In genomic region chr4:46553864-46554263, GRCm38 (mm10) we compare ENCODE assay signal across 10 mouse cellular contexts. TPM values are rescaled to one million over a fixed set of nuclear protein-coding genes. Genes with fewer than 3 reads are reported as not detected.
DNase-seq lines count a peak whose midpoint lies in the region; ATAC-seq lines count a peak whose summit lies in the region.
"Had no signal": no experiment of that assay in that cellular context is flagged by ENCODE, and none has a peak within 500 bp of the region (broad histone marks: within the 10 kb centered on the region; RNA-seq: fewer than 3 reads in every experiment).

No protein-coding gene starts in this region.

- no peaks in the 10 kb centered on the region; the same call in 1 of the 2 replicates for H3K4me1 ChIP-seq in heart, embryonic 11.5 days (ENCODE audit: control insufficient read depth, insufficient read depth, low read length)
- no peaks in the 10 kb centered on the region for H3K4me1 ChIP-seq in neural tube, embryonic 15.5 days
- H3K4me1 ChIP-seq: midbrain, embryonic 12.5 days had no signal

- no peaks in the 10 kb centered on the region for H3K9me3 ChIP-seq in heart, embryonic 11.5 days (replicated peaks; ENCODE audit: control insufficient read depth, low read length)
- H3K9me3 ChIP-seq in neural tube, embryonic 15.5 days (replicated peaks): no peaks in the 10 kb centered on the region
- H3K9me3 ChIP-seq: embryonic facial prominence, embryonic 15.5 days had no signal

- H3K4me3 ChIP-seq in heart, embryonic 11.5 days (ENCODE audit: low read depth, low read length): no peak overlapping the region
- no peak overlapping the region for H3K4me3 ChIP-seq in neural tube, embryonic 15.5 days (replicated peaks)
- H3K4me3 ChIP-seq: embryonic facial prominence, embryonic 15.5 days; midbrain, embryonic 12.5 days had no signal

- H3K27ac ChIP-seq in heart, embryonic 11.5 days (ENCODE audit: low read depth, low read length): no peak overlapping the region
- no peak overlapping the region for H3K27ac ChIP-seq in neural tube, embryonic 15.5 days (replicated peaks)
- H3K27ac ChIP-seq: embryonic facial prominence, embryonic 15.5 days; midbrain, embryonic 12.5 days had no signal

- peak; percentile 7 for DNase-seq in heart, adult 8-10 months (ENCODE audit: low spot score)
- DNase-seq in cerebellum, adult 11 months: peak; percentile 92
- peak; percentile 59 to 69 for DNase-seq in kidney, adult 8-10 months
- DNase-seq in lung, postnatal 36 days: peak; percentile 92
- no peak for DNase-seq in left cerebral cortex, adult 8-10 months (ENCODE audit: low spot score in 2 of 2)
- no peak for DNase-seq in layer of hippocampus, adult 9-11 months

- WGBS in heart, embryonic 11.5 days (ENCODE audit: insufficient replicate concordance): 53% methylated on average over 1 of the region's 1 CpGs
- WGBS in neural tube, embryonic 15.5 days: 65% methylated on average over 1 of the region's 1 CpGs

- no peak for ATAC-seq in heart, embryonic 11.5 days (replicated peaks; ENCODE audit: insufficient number of reproducible peaks, low FRiP score, low TSS enrichment)
- ATAC-seq in neural tube, embryonic 15.5 days (ENCODE audit: low FRiP score): no peak

- no peak overlapping the region for H3K4me2 ChIP-seq in heart, embryonic 11.5 days
- no peak overlapping the region for H3K4me2 ChIP-seq in neural tube, embryonic 15.5 days
- H3K4me2 ChIP-seq: embryonic facial prominence, embryonic 15.5 days; midbrain, embryonic 12.5 days had no signal

- H3K36me3 ChIP-seq in heart, embryonic 11.5 days (ENCODE audit: control insufficient read depth, insufficient read depth, low read length): no peaks in the 10 kb centered on the region
- 0 out of 2 replicates have a peak, but pooled peaks cover 3% of the 10 kb centered on the region for H3K36me3 ChIP-seq in neural tube, embryonic 15.5 days
- H3K36me3 ChIP-seq: embryonic facial prominence, embryonic 15.5 days; midbrain, embryonic 12.5 days had no signal

- no peaks in the 10 kb centered on the region for H3K27me3 ChIP-seq in heart, embryonic 11.5 days (ENCODE audit: control insufficient read depth, insufficient read depth, low read length)
- no peaks in the 10 kb centered on the region for H3K27me3 ChIP-seq in neural tube, embryonic 15.5 days (replicated peaks)
- H3K27me3 ChIP-seq: embryonic facial prominence, embryonic 15.5 days; midbrain, embryonic 12.5 days had no signal

- no peak overlapping the region for H3K9ac ChIP-seq in heart, embryonic 11.5 days (ENCODE audit: low read depth, low read length)
- H3K9ac ChIP-seq in neural tube, embryonic 15.5 days (replicated peaks): no peak overlapping the region
- H3K9ac ChIP-seq: embryonic facial prominence, embryonic 15.5 days; midbrain, embryonic 12.5 days had no signal

RNA-seq across cellular contexts. Expression of gene Trim14, which starts 17.9 kb away (rescaled TPM):
- 1 to 10 TPM; 1.6 to 2.5 (median 2.1) TPM for total RNA-seq in heart, adult 8-10 months (2022)
- polyA plus RNA-seq in heart, embryonic 11.5 days (2014; fragmentation: Nextera tagmentation; extraction: Ambion mirVana): 0.49 and 1.8 TPM in 2 replicates
- polyA plus RNA-seq in neural tube, embryonic 15.5 days (2015; fragmentation: Nextera tagmentation; extraction: Ambion mirVana): 1.5 and 5.1 TPM in 2 replicates
- 1 to 10 TPM in 3 of 4 experiments, under 1 TPM in 1; 0.91 to 2.4 (median 1.7) TPM for total RNA-seq in left cerebral cortex, adult 8-10 months (2022)

RNA-seq across cellular contexts. Expression of gene Coro2a, which starts 48.1 kb away (rescaled TPM):
- total RNA-seq in heart, adult 8-10 months (2022): under 1 TPM; 0.22 to 0.63 (median 0.46) TPM
- polyA plus RNA-seq in heart, embryonic 11.5 days (2014; fragmentation: Nextera tagmentation; extraction: Ambion mirVana): 0.50 and 0.56 TPM in 2 replicates
- 9.8 and 18.7 TPM in 2 replicates for polyA plus RNA-seq in neural tube, embryonic 15.5 days (2015; fragmentation: Nextera tagmentation; extraction: Ambion mirVana)
- total RNA-seq in left cerebral cortex, adult 8-10 months (2022): 10 to 100 TPM; 23.3 to 26.7 (median 24.3) TPM

Comparison
In these comparisons a context has a peak if more than half of its experiments do, and no peak if none do; other contexts are left out.
1. DNase-seq: peak in heart, adult 8-10 months (single experiment), cerebellum, adult 11 months (single experiment), kidney, adult 8-10 months (2 of 2) and lung, postnatal 36 days (single experiment); none in left cerebral cortex, adult 8-10 months (0 of 2) and layer of hippocampus, adult 9-11 months (single experiment).
2. RNA of gene Coro2a, which starts 48.1 kb away (total RNA-seq): 23.3 to 26.7 TPM in left cerebral cortex, adult 8-10 months; 0.22 to 0.63 TPM in heart, adult 8-10 months; every median in the first group is over 10 times any median in the second.